Mouse (Mus musculus) cortical plate, adult 2 months (tissue): ENCODE measurements around the gene Ifit2. TPM values are rescaled to one million over a fixed set of nuclear protein-coding genes. Genes with fewer than 3 reads are reported as not detected.
"Not testable (repeated sequence)": the region's sequence is repeated elsewhere in the genome, so short reads cannot be mapped to it uniquely, and the experiment has no call there.

Experiments
- H3K27ac ChIP-seq: fragments of 200-500 bp; 2 replicates; pipeline ENCODE4 v1.5.1; 2012; ENCODE audit warnings: low read length, control low read depth, inconsistent platforms; ENCODE audit not compliant: insufficient read depth
- H3K4me1 ChIP-seq: fragments of 200-500 bp; 2 replicates; pipeline ENCODE4 v1.6.1; 2011; ENCODE audit warnings: low read length; ENCODE audit not compliant: control insufficient read depth, insufficient read depth
- H3K4me3 ChIP-seq: fragments of 200-500 bp; 2 replicates; pipeline ENCODE4 v1.5.1; 2011; ENCODE audit warnings: mild to moderate bottlenecking, low read length, control low read depth; ENCODE audit not compliant: insufficient read depth
- CTCF ChIP-seq: fragments of 200-500 bp; IDR thresholded peaks from 2 replicates; pipeline ENCODE4 v1.5.1; 2011; ENCODE audit warnings: mild to moderate bottlenecking, control low read depth, low read length; ENCODE audit not compliant: insufficient read depth; ENCODE audit errors: extremely low read depth
- POLR2A ChIP-seq: fragments of 200-500 bp; IDR thresholded peaks from 2 replicates; pipeline ENCODE4 v1.6.1; 2011; ENCODE audit warnings: mild to moderate bottlenecking, low read length, control low read depth; ENCODE audit not compliant: insufficient read depth; ENCODE audit errors: extremely low read depth
- polyA plus RNA-seq: library from polyadenylated mRNA; depleted of rRNA; stranded (reverse); fragments of >200 nt; gene quantifications from 2 replicates; pipeline ENCODE4 v1.2.3, GENCODE M21; 2012

Gene Ifit2
- polyA plus RNA-seq, 1 experiment: 6.7 TPM

- Histone ChIP-seq H3K4me1 (no peaks in the 10 kb centered on the region), H3K4me3 (no peak overlapping the region), H3K27ac (no peak overlapping the region)
- no peak for TF ChIP-seq POLR2A
- no peak for TF ChIP-seq CTCF
These were observed 12.1 kb downstream of the Ifit2 start for GRCm38 (mm10) chr19:34562556-34562955.

GRCm38 (mm10) chr19:34566178-34566784 lies 15.8 kb downstream of the Ifit2 start:
- H3K27ac ChIP-seq: no peak overlapping the region
- H3K4me3 ChIP-seq: no peak overlapping the region
- TF ChIP-seq POLR2A (no peak), CTCF (no peak)
- no peaks in the 10 kb centered on the region; the same call in 1 of the 2 replicates for H3K4me1 ChIP-seq

GRCm38 (mm10) chr19:34568988-34569895 lies 18.7 kb downstream of the Ifit2 start:
- H3K27ac ChIP-seq: no peak overlapping the region
- no peak for TF ChIP-seq CTCF
- no peak for TF ChIP-seq POLR2A
- no peaks in the 10 kb centered on the region; the same call in 1 of the 2 replicates for H3K4me1 ChIP-seq
- H3K4me3 ChIP-seq: no peak overlapping the region

GRCm38 (mm10) chr19:34569896-34570476 lies 19.5 kb downstream of the Ifit2 start:
- no peak for TF ChIP-seq CTCF
- TF ChIP-seq POLR2A: no peak
- H3K4me3 ChIP-seq: no peak overlapping the region
- no peak overlapping the region for H3K27ac ChIP-seq
- no peaks in the 10 kb centered on the region; the same call in 1 of the 2 replicates for H3K4me1 ChIP-seq

- H3K4me1 ChIP-seq: no peaks in the 10 kb centered on the region; the same call in 1 of the 2 replicates
- no peak overlapping the region for H3K27ac ChIP-seq
- H3K4me3 ChIP-seq: no peak overlapping the region
- TF ChIP-seq CTCF: no peak
- no peak for TF ChIP-seq POLR2A
These were observed 20.6 kb downstream of the Ifit2 start for GRCm38 (mm10) chr19:34571080-34571479.

- no peaks in the 10 kb centered on the region; the same call in 1 of the 2 replicates for H3K4me1 ChIP-seq
- H3K4me3 ChIP-seq: no peak overlapping the region
- TF ChIP-seq POLR2A (no peak), CTCF (no peak)
- no peak overlapping the region for H3K27ac ChIP-seq
These were observed 23.2 kb downstream of the Ifit2 start for GRCm38 (mm10) chr19:34573650-34574049.

- TF ChIP-seq CTCF: no peak
- no peak for TF ChIP-seq POLR2A
- no peak overlapping the region for H3K4me3 ChIP-seq
- H3K4me1 ChIP-seq: no peaks in the 10 kb centered on the region
- H3K27ac ChIP-seq: no peak overlapping the region
These were observed 26.6 kb downstream of the Ifit2 start for GRCm38 (mm10) chr19:34577121-34577520.

- not testable (repeated sequence) for H3K4me1 ChIP-seq, H3K27ac ChIP-seq, H3K4me3 ChIP-seq
These were observed 32.2 kb downstream of the Ifit2 start for GRCm38 (mm10) chr19:34582696-34583095.

GRCm38 (mm10) chr19:34583126-34583766 lies 32.8 kb downstream of the Ifit2 start, which contains the start of gene Ifit3:
Ifit3 (plus strand) TSS chr19:34583531.
- H3K27ac ChIP-seq, H3K4me3 ChIP-seq, H3K4me1 ChIP-seq: not testable (repeated sequence)
